Mouse (Mus musculus) heart, adult 2 months (tissue): ENCODE measurements at regions not wholly inside any gene's neighbourhood (a gene's known extent, or its start where the extent isn't known, plus 50 kb on each side); places are given as distances from the start of the nearest gene placed in this dataset.

Experiments used
- CTCF ChIP-seq: fragments of 200-600 bp; IDR thresholded peaks from 2 replicates; pipeline ENCODE4 v1.8.1; 2022; ENCODE audit warnings: antibody characterized with exemption, mild to moderate bottlenecking, moderate library complexity
- EP300 ChIP-seq: fragments of 200-500 bp; IDR thresholded peaks from 2 replicates; pipeline ENCODE4 v1.6.1; 2011; ENCODE audit warnings: low read depth, low read length, control low read depth; ENCODE audit not compliant: insufficient read depth
- POLR2A ChIP-seq: fragments of 200-500 bp; IDR thresholded peaks from 2 replicates; pipeline ENCODE4 v1.6.1; 2011; ENCODE audit warnings: mild to moderate bottlenecking, low read depth, low read length, control low read depth; ENCODE audit not compliant: insufficient read depth

DNA sequence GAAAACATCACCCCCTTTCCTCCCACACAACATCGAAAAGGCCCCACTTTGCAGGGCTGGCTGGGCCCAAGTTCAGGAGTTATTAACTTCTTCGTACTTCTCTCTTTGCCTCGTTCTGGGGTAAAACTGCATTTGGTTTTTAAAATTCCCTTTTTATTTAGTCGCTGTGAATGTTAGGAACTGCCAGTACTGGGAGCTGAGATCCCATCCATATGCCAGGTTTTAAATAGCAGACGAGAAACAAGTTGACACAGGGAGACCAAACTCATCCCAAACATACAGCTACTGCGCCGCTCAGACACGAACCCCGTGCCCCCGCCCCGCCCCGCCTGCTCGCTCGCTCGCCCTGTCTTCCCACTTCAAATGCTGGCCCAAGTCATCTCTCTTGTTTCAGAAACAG lies 281.0 kb upstream of the 4930535I16Rik start:
- TF ChIP-seq CTCF (no peak), POLR2A (no peak), EP300 (no peak)
